Mouse (Mus musculus) megakaryocyte, embryonic 14.5 days (primary cell): ENCODE measurements around the gene Rhobtb3.

Source experiments
- FLI1 ChIP-seq: IDR thresholded peaks from 2 replicates; pipeline ENCODE4 v1.6.1; 2012; ENCODE audit warnings: low read length, inconsistent platforms, mixed read lengths
- GATA1 ChIP-seq: IDR thresholded peaks from 3 replicates; pipeline ENCODE4 v1.6.1; 2012; ENCODE audit warnings: mixed read lengths, low read length, inconsistent platforms, borderline replicate concordance

DNA sequence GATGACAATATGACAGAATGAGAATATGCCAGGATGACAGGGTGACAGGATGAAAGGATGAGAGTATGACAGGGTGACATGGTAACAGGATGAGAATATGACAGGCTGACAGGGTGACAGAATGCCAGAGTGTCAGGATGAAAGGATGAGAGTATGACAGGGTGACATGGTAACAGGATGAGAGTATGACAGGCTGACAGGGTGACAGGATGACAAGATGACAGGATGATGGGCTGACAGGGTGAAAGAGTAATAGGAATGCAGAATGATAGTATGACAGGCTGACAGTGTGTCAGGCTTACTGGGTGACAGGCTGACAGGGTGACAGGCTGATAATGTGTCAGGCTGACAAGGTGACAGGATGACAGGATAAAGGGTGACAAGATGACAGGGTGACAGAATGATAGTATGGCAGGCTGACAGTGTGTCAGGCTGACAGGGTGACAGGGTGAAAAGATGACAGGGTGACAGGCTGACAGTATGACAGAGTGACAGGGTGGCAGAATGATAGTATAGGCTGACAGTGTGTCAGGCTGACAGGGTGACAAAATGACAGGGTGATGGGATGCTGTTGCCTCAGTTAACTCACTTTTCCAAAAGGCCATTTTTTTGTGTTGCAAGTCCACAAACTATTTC lies 11.8 kb upstream of the Rhobtb3 start:
- TF ChIP-seq GATA1 (no peak), FLI1 (no peak)
